Mouse (Mus musculus) ES-Bruce4 (cell line): ENCODE measurements around the gene Bhlhb9. TPM values are rescaled to one million over a fixed set of nuclear protein-coding genes. Genes with fewer than 3 reads are reported as not detected.
A peak's percentile ranks its signal among the peaks of the same experiment; 100 is the strongest.
"Not testable (repeated sequence)": the region's sequence is repeated elsewhere in the genome, so short reads cannot be mapped to it uniquely, and the experiment has no call there.

Source experiments
- H3K27ac ChIP-seq: 2 replicates; pipeline ENCODE4 v1.5.1; 2012; ENCODE audit warnings: low read length, inconsistent platforms; ENCODE audit not compliant: insufficient read depth
- H3K27me3 ChIP-seq: 2 replicates; pipeline ENCODE4 v1.6.1; 2012; ENCODE audit warnings: mild to moderate bottlenecking, low read length, inconsistent platforms; ENCODE audit not compliant: control insufficient read depth, poor library complexity, insufficient read depth, severe bottlenecking
- H3K36me3 ChIP-seq: 2 replicates; pipeline ENCODE4 v1.6.1; 2012; ENCODE audit warnings: inconsistent platforms, mild to moderate bottlenecking, low read length, moderate library complexity; ENCODE audit not compliant: control insufficient read depth, poor library complexity, insufficient read depth, severe bottlenecking
- H3K4me1 ChIP-seq: one replicate; pipeline ENCODE4 v1.8.1; 2011; ENCODE audit warnings: low read length; ENCODE audit not compliant: control insufficient read depth, insufficient read depth
- H3K4me3 ChIP-seq: 2 replicates; pipeline ENCODE4 v1.5.1; 2011; ENCODE audit warnings: low read depth, mild to moderate bottlenecking, low read length
- H3K9ac ChIP-seq: 2 replicates; pipeline ENCODE4 v1.6.1; 2012; ENCODE audit warnings: low read depth, mild to moderate bottlenecking, inconsistent platforms; ENCODE audit not compliant: poor library complexity, severe bottlenecking
- H3K9me3 ChIP-seq: replicated peaks from 2 replicates; pipeline ENCODE4 v1.6.1; 2012; ENCODE audit warnings: mild to moderate bottlenecking, low read length, inconsistent platforms; ENCODE audit not compliant: control insufficient read depth, poor library complexity, insufficient read depth, severe bottlenecking
- CTCF ChIP-seq: IDR thresholded peaks from one replicate; pipeline ENCODE4 v1.8.1; 2011; ENCODE audit warnings: low read depth, low read length
- EP300 ChIP-seq: IDR thresholded peaks from 2 replicates; pipeline ENCODE4 v1.6.1; 2011; ENCODE audit warnings: low read depth, low read length; ENCODE audit not compliant: insufficient read depth
- POLR2A ChIP-seq: IDR thresholded peaks from one replicate; pipeline ENCODE4 v1.8.1; 2011; ENCODE audit warnings: low read length; ENCODE audit not compliant: insufficient read depth
- polyA plus RNA-seq: library from polyadenylated mRNA; stranded (reverse); fragments of >200 nt; gene quantifications from 2 replicates; pipeline ENCODE4 v1.2.4, GENCODE M21; 2011; ENCODE audit warnings: low read depth; ENCODE audit not compliant: missing spikeins, insufficient read depth, insufficient read length

The Bhlhb9 gene
- polyA plus RNA-seq: 25.7 and 29.8 TPM in 2 replicates

GRCm38 (mm10) chrX:135797212-135797644, at the start of gene Bhlhb9:
TSS of gene Bhlhb9 (plus strand) at chrX:135797594.
- H3K4me1 ChIP-seq, H3K27me3 ChIP-seq, H3K36me3 ChIP-seq, H3K9me3 ChIP-seq, H3K27ac ChIP-seq: not testable (repeated sequence)
- Histone ChIP-seq H3K9ac (peak within 1 kb of the TSS; percentile 83), H3K4me3 (peak within 1 kb of the TSS; percentile 78)

- Histone ChIP-seq H3K36me3 (no peaks in the 10 kb centered on the region; the same call in 1 of the 2 replicates), H3K9ac (no peak overlapping the region), H3K4me1 (no peaks in the 10 kb centered on the region), H3K27ac (no peak overlapping the region), H3K9me3 (no peaks in the 10 kb centered on the region), H3K4me3 (no peak overlapping the region), H3K27me3 (no peaks in the 10 kb centered on the region)
- TF ChIP-seq POLR2A (no peak), EP300 (no peak), CTCF (peak; percentile 63)
Measured at GRCm38 (mm10) chrX:135752832-135753231, 44.6 kb upstream of the Bhlhb9 start.

GRCm38 (mm10) chrX:135761707-135762106, 35.7 kb upstream of the Bhlhb9 start:
- TF ChIP-seq CTCF (no peak), POLR2A (no peak), EP300 (no peak)
- Histone ChIP-seq H3K27me3 (no peaks in the 10 kb centered on the region), H3K9ac (no peak overlapping the region), H3K36me3 (peaks cover 3% of the 10 kb centered on the region; the same call in 1 of the 2 replicates), H3K27ac (no peak overlapping the region), H3K4me3 (no peak overlapping the region), H3K9me3 (no peaks in the 10 kb centered on the region), H3K4me1 (no peaks in the 10 kb centered on the region)

- H3K27ac ChIP-seq: no peak overlapping the region
- H3K9ac ChIP-seq: no peak overlapping the region
- no peaks in the 10 kb centered on the region for H3K27me3 ChIP-seq
- H3K4me3 ChIP-seq: no peak overlapping the region
- H3K9me3 ChIP-seq: no peaks in the 10 kb centered on the region
- TF ChIP-seq EP300 (no peak), POLR2A (no peak), CTCF (no peak)
- H3K4me1 ChIP-seq: no peaks in the 10 kb centered on the region
- no peaks in the 10 kb centered on the region for H3K36me3 ChIP-seq
Measured at GRCm38 (mm10) chrX:135768043-135768548, 29.3 kb upstream of the Bhlhb9 start.

- Histone ChIP-seq H3K27me3 (no peaks in the 10 kb centered on the region), H3K4me1 (no peaks in the 10 kb centered on the region), H3K9ac (no peak overlapping the region), H3K9me3 (no peaks in the 10 kb centered on the region), H3K4me3 (no peak overlapping the region), H3K27ac (no peak overlapping the region), H3K36me3 (no peaks in the 10 kb centered on the region)
- no peak for TF ChIP-seq POLR2A
Measured at GRCm38 (mm10) chrX:135768565-135768964, 28.8 kb upstream of the Bhlhb9 start.

GRCm38 (mm10) chrX:135791536-135791935, 5.9 kb upstream of the Bhlhb9 start:
- Histone ChIP-seq H3K27me3 (no peaks in the 10 kb centered on the region), H3K4me3 (no peak overlapping the region), H3K9me3 (no peaks in the 10 kb centered on the region), H3K4me1 (no peaks in the 10 kb centered on the region), H3K27ac (no peak overlapping the region), H3K9ac (no peak overlapping the region), H3K36me3 (no peaks in the 10 kb centered on the region)
- TF ChIP-seq CTCF: no peak
- TF ChIP-seq POLR2A: no peak
- no peak for TF ChIP-seq EP300
